Mouse (Mus musculus) E14TG2a.4 (cell line): ENCODE data around the gene Ptprn2.

Experiments used
- CTCF ChIP-seq: conservative IDR thresholded peaks from 2 replicates; pipeline ENCODE4 v1.5.1; 2014; ENCODE audit warnings: low read length
- POU5F1 ChIP-seq: IDR thresholded peaks from 2 replicates; pipeline ENCODE4 v1.6.1; 2014; ENCODE audit warnings: low read length, borderline replicate concordance

- TF ChIP-seq CTCF (no peak), POU5F1 (no peak)
These were observed 112.8 kb downstream of the Ptprn2 start for GRCm38 (mm10) chr12:116598123-116599005.
